Mouse (Mus musculus) Patski (cell line): ENCODE measurements around the gene Ikzf3. TPM values are rescaled to one million over a fixed set of nuclear protein-coding genes. Genes with fewer than 3 reads are reported as not detected.

Experiments
- ATAC-seq: fragments of 100-300 bp; one replicate; pipeline ENCODE4 v1.8.0; 2021
- CTCF ChIA-PET: fragments of 350-600 bp; sonication (Branson Sonifier 250); formaldehyde crosslinking; loops from one replicate; lab custom pipeline; 2022; ENCODE audit warnings: inconsistent platforms; lab: Charles Lee
- POLR2A ChIA-PET: fragments of 350-600 bp; sonication (Branson Sonifier 250); formaldehyde crosslinking; loops from one replicate; lab custom pipeline; 2022; ENCODE audit warnings: antibody characterized with exemption, inconsistent platforms; lab: Charles Lee
- DNase-seq: peaks from one replicate; pipeline ENCODE4 v3.0.0-alpha.2; 2011; ENCODE audit warnings: low read depth, low spot score
- H3K27me3 ChIP-seq: fragments of 371-371 bp; one replicate; pipeline ENCODE4 v1.5.1; 2021
- CTCF ChIP-seq: fragments of 100-300 bp; IDR thresholded peaks from one replicate; pipeline ENCODE4 v1.5.1; 2021
- in situ Hi-C: fragments of 300-500 bp; cut with MboI; formaldehyde crosslinking; loops from 3 replicates; pipeline ENCODE4 v1.11.1; 2018; ENCODE audit warnings: low pct_unique_long_range_greater_than_20kb, mixed read lengths
- polyA plus RNA-seq: library from polyadenylated mRNA; unstranded; gene quantifications from one replicate; pipeline ENCODE4 v1.2.3, GENCODE M21; 2021

Gene Ikzf3
- polyA plus RNA-seq, 1 experiment from 2014 or later = not detected

- in situ Hi-C loops = no loop called here
- ATAC-seq = no peak
These were observed 70.9 kb downstream of the Ikzf3 start for GRCm38 (mm10) chr11:98474967-98475366.

GRCm38 (mm10) chr11:98473916-98474479 lies 71.8 kb downstream of the Ikzf3 start:
- ChIA-PET CTCF (interaction anchor here (0.9 kb wide), 1 partner anchor 10 kb away, joined by 3 read pairs; no protein-coding TSS in a partner anchor), POLR2A (no interaction called here)
- H3K27me3 ChIP-seq = peaks cover 70% of the 10 kb centered on the region
- in situ Hi-C loops = no loop called here
- no peak for TF ChIP-seq CTCF
- ATAC-seq (no peak), DNase-seq (no peak)

More at GRCm38 (mm10) chr11:98474967-98475366, 70.9 kb downstream of the Ikzf3 start:
- no peak for DNase-seq
- ChIA-PET CTCF (no interaction called here), POLR2A (no interaction called here)
- H3K27me3 ChIP-seq = peaks cover 67% of the 10 kb centered on the region
- no peak for TF ChIP-seq CTCF

- TF ChIP-seq CTCF = no peak
- ChIA-PET CTCF (no interaction called here), POLR2A (interaction anchor here (0.6 kb wide), 1 partner anchor 1422 kb away, joined by 4 read pairs; the partner anchor contains the start of gene Osbpl7)
- in situ Hi-C loops = no loop called here
- H3K27me3 ChIP-seq = peaks cover 68% of the 10 kb centered on the region
- DNase-seq = no peak
- ATAC-seq = no peak
These were observed 73.1 kb downstream of the Ikzf3 start for GRCm38 (mm10) chr11:98472696-98473095.

DNA sequence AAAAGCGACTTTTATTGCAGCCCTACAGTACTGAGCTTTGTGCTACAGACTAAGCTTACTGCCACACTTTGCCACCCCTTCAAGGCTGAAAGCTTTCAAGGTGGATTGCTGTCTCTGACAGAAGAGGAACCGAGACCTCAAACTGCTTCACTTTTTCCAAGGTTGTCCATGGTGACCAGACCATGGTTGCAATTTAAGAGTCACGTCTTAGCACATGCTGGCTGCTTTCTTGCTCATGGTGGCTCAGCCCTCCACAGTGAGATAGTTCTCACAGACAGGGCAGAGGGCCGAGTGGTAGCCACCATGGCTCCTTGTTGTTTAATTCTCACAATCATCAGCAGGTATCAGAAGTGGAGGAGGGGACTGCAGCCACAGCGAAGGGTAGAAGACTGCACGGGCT lies 75.0 kb downstream of the Ikzf3 start:
- CTCF ChIA-PET = no interaction called here
- no peak for TF ChIP-seq CTCF
- POLR2A ChIA-PET = no interaction called here
- in situ Hi-C loops = no loop called here
- DNase-seq (no peak), ATAC-seq (no peak)
- H3K27me3 ChIP-seq = peaks cover 62% of the 10 kb centered on the region

DNA sequence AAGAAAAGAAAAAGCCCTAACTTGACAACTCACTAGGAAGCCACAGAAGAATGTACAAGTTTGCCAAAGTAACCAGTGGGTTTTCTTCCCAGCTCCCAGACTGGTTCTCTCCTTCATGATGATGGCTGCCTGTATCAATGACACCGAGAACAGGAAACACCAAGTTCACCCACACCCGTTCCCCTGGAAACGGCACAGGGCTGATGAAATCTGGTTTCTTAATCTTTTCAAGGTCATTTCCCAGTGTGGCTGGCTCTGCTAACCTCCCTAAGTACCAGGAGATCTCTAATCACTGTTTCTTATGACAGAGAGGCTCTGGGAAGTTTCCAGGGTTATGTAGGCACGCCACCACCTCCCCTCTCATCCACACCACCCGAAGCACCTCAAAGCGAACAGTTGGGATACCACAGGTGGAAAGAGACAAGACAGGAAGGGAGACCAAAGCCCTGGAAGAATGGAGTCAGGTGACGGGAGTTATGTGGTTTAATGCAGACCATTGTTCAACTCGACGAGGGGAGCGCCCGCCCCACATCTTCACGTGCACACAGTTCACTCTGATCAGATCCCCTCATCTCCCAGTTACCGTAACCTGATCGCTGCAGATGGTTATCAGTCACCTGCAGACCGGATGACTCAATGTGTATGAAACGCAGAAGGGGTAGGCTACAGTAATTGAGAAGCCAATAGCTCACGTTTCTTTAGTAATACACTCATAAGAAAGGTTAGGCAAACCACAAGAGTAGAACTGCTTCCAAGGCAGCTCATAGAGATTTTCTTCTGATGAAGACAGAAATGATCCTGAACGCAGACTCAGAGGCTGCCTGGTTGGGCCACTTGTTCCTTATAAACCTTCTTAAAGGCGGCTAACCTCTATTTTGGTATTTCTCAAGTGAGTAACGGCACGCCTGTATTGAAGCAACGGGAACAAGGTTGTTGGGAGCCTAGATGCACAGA lies 75.8 kb downstream of the Ikzf3 start:
- POLR2A ChIA-PET = no interaction called here
- no peak for TF ChIP-seq CTCF
- ATAC-seq = no peak
- in situ Hi-C loops = no loop called here
- no peak for DNase-seq
- peaks cover 61% of the 10 kb centered on the region for H3K27me3 ChIP-seq
- CTCF ChIA-PET = no interaction called here

DNA sequence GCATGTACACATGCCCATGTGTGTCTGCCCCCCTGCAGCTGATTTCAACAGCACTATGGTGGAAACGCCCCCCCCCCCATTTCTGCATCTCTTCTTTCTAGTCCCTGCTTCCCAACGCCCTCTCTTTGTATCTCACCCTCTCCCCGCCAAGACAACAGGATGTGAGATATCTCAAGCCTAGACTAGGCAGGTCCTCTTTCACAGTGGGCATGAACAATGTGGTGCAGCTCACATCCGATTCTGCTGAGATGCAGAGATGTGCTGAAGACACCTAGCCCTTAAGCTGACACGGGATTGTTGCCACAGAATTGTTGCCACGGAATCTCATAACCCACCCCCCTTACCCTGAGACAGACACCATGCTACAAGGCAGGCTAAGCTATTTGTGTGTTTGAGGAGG lies 81.3 kb downstream of the Ikzf3 start:
- ChIA-PET CTCF (no interaction called here), POLR2A (no interaction called here)
- ATAC-seq = no peak
- in situ Hi-C loops = loop anchor here (5.0 kb wide), 1 partner anchor 197 kb away; no protein-coding TSS in a partner anchor
- TF ChIP-seq CTCF = no peak
- H3K27me3 ChIP-seq = peaks cover 34% of the 10 kb centered on the region
- DNase-seq = no peak

- CTCF ChIA-PET = interaction anchor here (0.8 kb wide), 1 partner anchor 10 kb away, joined by 3 read pairs; no protein-coding TSS in a partner anchor
These were observed 81.9 kb downstream of the Ikzf3 start for GRCm38 (mm10) chr11:98463911-98464310.

GRCm38 (mm10) chr11:98462255-98462654 lies 83.6 kb downstream of the Ikzf3 start:
- no peak for DNase-seq
- H3K27me3 ChIP-seq = peaks cover 19% of the 10 kb centered on the region
- CTCF ChIA-PET = no interaction called here
- POLR2A ChIA-PET = no interaction called here
- ATAC-seq = no peak
- no peak for TF ChIP-seq CTCF
- in situ Hi-C loops = loop anchor here (5.0 kb wide), 1 partner anchor 195 kb away; no protein-coding TSS in a partner anchor

More at GRCm38 (mm10) chr11:98463911-98464310, 81.9 kb downstream of the Ikzf3 start:
- ATAC-seq = no peak
- no peak for DNase-seq
- H3K27me3 ChIP-seq = peaks cover 28% of the 10 kb centered on the region
- no peak for TF ChIP-seq CTCF
- in situ Hi-C loops = loop anchor here (5.0 kb wide), 1 partner anchor 197 kb away; no protein-coding TSS in a partner anchor
- POLR2A ChIA-PET = no interaction called here

GRCm38 (mm10) chr11:98461109-98461720 lies 84.6 kb downstream of the Ikzf3 start:
- ChIA-PET CTCF (no interaction called here), POLR2A (no interaction called here)
- no peak for ATAC-seq
- no peak for TF ChIP-seq CTCF
- H3K27me3 ChIP-seq = peaks cover 10% of the 10 kb centered on the region
- in situ Hi-C loops = loop anchor here (5.0 kb wide), 1 partner anchor 194 kb away; no protein-coding TSS in a partner anchor
- no peak for DNase-seq

GRCm38 (mm10) chr11:98459860-98460259 lies 86.0 kb downstream of the Ikzf3 start:
- no peaks in the 10 kb centered on the region for H3K27me3 ChIP-seq
- DNase-seq (no peak), ATAC-seq (no peak)
- POLR2A ChIA-PET = no interaction called here
- CTCF ChIA-PET = no interaction called here
- no peak for TF ChIP-seq CTCF
- in situ Hi-C loops = loop anchor here (5.0 kb wide), 1 partner anchor 193 kb away; no protein-coding TSS in a partner anchor
